Mouse (Mus musculus) lung, embryonic 14.5 days (tissue): ENCODE results near the gene Krt73. TPM values are rescaled to one million over a fixed set of nuclear protein-coding genes. Genes with fewer than 3 reads are reported as not detected.

Experiments used
- ATAC-seq: fragments of 200-750 bp; cut with Nextera tagmentation; 2 replicates; pipeline ENCODE4 v1.8.0; 2017; ENCODE audit warnings: mild to moderate bottlenecking, moderate TSS enrichment, moderate library complexity; ENCODE audit not compliant: insufficient read depth
- DNase-seq: peaks from one replicate; pipeline ENCODE4 v3.0.0-alpha.2; 2015
- H3K27ac ChIP-seq: fragments of 300-500 bp; sonication (generic); 2 replicates; pipeline ENCODE4 v1.5.1; 2014; ENCODE audit warnings: low read depth, mild to moderate bottlenecking, moderate library complexity
- H3K27me3 ChIP-seq: fragments of 300-500 bp; sonication (generic); 2 replicates; pipeline ENCODE4 v1.6.1; 2014; ENCODE audit warnings: low read length, control low read depth; ENCODE audit not compliant: insufficient read depth
- H3K36me3 ChIP-seq: fragments of 300-500 bp; sonication (generic); 2 replicates; pipeline ENCODE4 v1.6.1; 2014; ENCODE audit warnings: control low read depth; ENCODE audit not compliant: insufficient read depth
- H3K4me1 ChIP-seq: fragments of 300-500 bp; sonication (generic); 2 replicates; pipeline ENCODE4 v1.6.1; 2014; ENCODE audit warnings: antibody characterized with exemption, control low read depth; ENCODE audit not compliant: insufficient read depth
- H3K4me2 ChIP-seq: fragments of 300-500 bp; sonication (generic); 2 replicates; pipeline ENCODE4 v1.6.1; 2014; ENCODE audit warnings: mild to moderate bottlenecking
- H3K4me3 ChIP-seq: fragments of 300-500 bp; sonication (generic); 2 replicates; pipeline ENCODE4 v1.5.1; 2014; ENCODE audit warnings: low read depth, low read length
- H3K9ac ChIP-seq: fragments of 300-500 bp; sonication (generic); 2 replicates; pipeline ENCODE4 v1.6.1; 2014
- H3K9me3 ChIP-seq: fragments of 300-500 bp; sonication (generic); 2 replicates; pipeline ENCODE4 v1.6.1; 2016; ENCODE audit warnings: low read depth, low read length, control low read depth
- CTCF ChIP-seq: IDR thresholded peaks from 2 replicates; pipeline ENCODE4 v1.5.1; 2016; ENCODE audit warnings: antibody characterized with exemption, low read depth
- WGBS: fragments of 180-500 bp; shearing (Covaris S2); extraction: QIAGEN DNeasy Blood & Tissue Kit; methylation state at CpG from one replicate; pipeline ENCODE4 v1.1.7; 2014; 5-methylcytosine and 5-hydroxymethylcytosine counted together
- polyA plus RNA-seq: library from polyadenylated mRNA; unstranded; fragments of >200 nt; fragmentation: Nextera tagmentation; extraction: Ambion mirVana; gene quantifications from 2 replicates; pipeline ENCODE4 v1.2.1, GENCODE M21; 2014

Gene Krt73
- polyA plus RNA-seq, 1 experiment from 2014 or later = not detected

DNA sequence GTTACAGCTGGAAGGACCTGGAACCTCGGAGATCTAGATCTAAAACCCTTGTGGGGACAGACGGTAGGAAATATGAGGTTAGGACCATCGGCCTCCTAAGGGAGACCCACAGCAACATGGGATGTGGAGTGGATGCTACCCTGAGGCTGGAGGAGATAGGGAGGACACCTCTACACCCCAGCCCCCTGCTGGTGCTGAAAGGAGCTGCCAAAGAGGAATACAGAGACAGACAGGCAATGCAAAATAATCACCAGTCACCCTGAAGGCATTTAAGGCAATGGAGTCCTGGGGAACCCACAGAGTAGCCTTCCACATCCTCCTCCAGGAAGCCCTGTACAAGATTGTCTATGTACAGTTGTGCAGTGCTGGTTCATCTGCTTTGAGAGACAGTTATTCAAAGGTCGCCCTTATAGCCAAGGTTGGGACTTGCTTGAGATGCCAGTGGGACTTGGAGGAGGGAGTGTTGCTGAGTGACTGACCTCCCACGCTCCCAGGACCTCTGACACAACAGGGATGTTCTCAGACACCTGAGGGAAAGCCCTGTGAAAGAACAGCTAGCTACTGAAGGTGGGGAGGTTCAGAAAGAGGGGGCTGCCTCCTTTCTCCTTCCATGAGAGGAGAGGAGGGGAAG is 30.0 kb downstream of the Krt73 start:
- Histone ChIP-seq H3K27ac (no peak overlapping the region), H3K27me3 (no peaks in the 10 kb centered on the region), H3K9me3 (no peaks in the 10 kb centered on the region), H3K9ac (no peak overlapping the region), H3K4me2 (no peak overlapping the region), H3K4me3 (no peak overlapping the region), H3K36me3 (no peaks in the 10 kb centered on the region), H3K4me1 (no peaks in the 10 kb centered on the region)
- DNase-seq (peak; percentile 43), ATAC-seq (no peak)
- 66% methylated on average over 5 of the region's 5 CpGs for WGBS
- peak; percentile 61 for TF ChIP-seq CTCF

DNA sequence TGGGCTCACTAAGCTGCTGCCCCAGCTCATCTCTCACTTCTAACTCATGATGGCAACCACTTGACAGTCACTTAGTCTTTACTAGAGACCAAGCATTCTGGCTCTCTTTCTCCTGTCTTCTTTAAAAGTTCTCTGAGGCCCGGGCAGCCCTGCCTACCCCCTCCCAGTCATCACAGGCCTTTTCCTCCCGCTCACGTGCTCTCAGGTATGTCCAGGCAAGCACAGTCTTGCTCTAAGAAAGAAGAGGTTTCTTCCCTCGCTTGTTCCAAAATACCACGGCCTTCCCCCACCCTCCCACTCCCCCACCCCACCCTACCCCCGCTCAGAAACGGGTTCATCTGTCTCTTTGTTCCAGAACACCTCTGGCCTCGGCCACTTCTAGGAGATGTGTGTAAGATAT is 31.9 kb downstream of the Krt73 start:
- Histone ChIP-seq H3K4me3 (no peak overlapping the region), H3K27me3 (no peaks in the 10 kb centered on the region), H3K9ac (no peak overlapping the region), H3K36me3 (no peaks in the 10 kb centered on the region), H3K4me1 (no peaks in the 10 kb centered on the region), H3K27ac (no peak overlapping the region), H3K9me3 (no peaks in the 10 kb centered on the region), H3K4me2 (no peak overlapping the region)
- 25% methylated on average over 8 of the region's 8 CpGs for WGBS
- no peak for TF ChIP-seq CTCF
- ATAC-seq (no peak), DNase-seq (no peak)

Other genes starting within 250 kb of the Krt73 start
- gene Krt90, start 239.4 kb downstream of the Krt73 start, polyA plus RNA-seq = 0.07 TPM in 1 of 2 replicates, not detected in the other
- gene Krt75, start 228.4 kb downstream of the Krt73 start, polyA plus RNA-seq = not detected in 2 replicates
- gene Gm5414, start 174.2 kb downstream of the Krt73 start, polyA plus RNA-seq = not detected in 2 replicates
- not detected in 2 replicates for gene Gm5478, start 155.0 kb downstream of the Krt73 start, polyA plus RNA-seq
- not detected in 2 replicates for gene Krt6b, start 122.1 kb downstream of the Krt73 start, polyA plus RNA-seq
- not detected in 2 replicates for gene Krt6a, start 108.0 kb downstream of the Krt73 start, polyA plus RNA-seq
- gene Krt5, start 89.4 kb downstream of the Krt73 start, polyA plus RNA-seq = not detected in 2 replicates
- not detected in 2 replicates for gene Krt71, start 59.2 kb downstream of the Krt73 start, polyA plus RNA-seq
- gene Krt72, start 15.9 kb downstream of the Krt73 start, polyA plus RNA-seq = not detected in 2 replicates
- not detected in 2 replicates for gene Krt2, start 15.8 kb upstream of the Krt73 start, polyA plus RNA-seq
- 0.30 and 0.76 TPM in 2 replicates for gene Krt1, start 48.4 kb upstream of the Krt73 start, polyA plus RNA-seq
- gene Krt77, start 67.4 kb upstream of the Krt73 start, polyA plus RNA-seq = not detected in 2 replicates
- not detected in 2 replicates for gene Krt76, start 90.6 kb upstream of the Krt73 start, polyA plus RNA-seq
- gene Krt4, start 122.4 kb upstream of the Krt73 start, polyA plus RNA-seq = 0.97 and 1.3 TPM in 2 replicates
- gene Krt79, start 138.0 kb upstream of the Krt73 start, polyA plus RNA-seq = 0.20 and 0.22 TPM in 2 replicates
- gene Krt78, start 151.9 kb upstream of the Krt73 start, polyA plus RNA-seq = 0.05 TPM in 2 replicates
- 183 and 192 TPM in 2 replicates for gene Krt8, start 202.1 kb upstream of the Krt73 start, polyA plus RNA-seq
- 148 TPM in 2 replicates for gene Krt18, start 225.8 kb upstream of the Krt73 start, polyA plus RNA-seq